Mouse (Mus musculus): ENCODE results near the gene AC124108.1.
A peak's percentile ranks its signal among the peaks of the same experiment; 100 is the strongest.

Gene AC124108.1

DNA sequence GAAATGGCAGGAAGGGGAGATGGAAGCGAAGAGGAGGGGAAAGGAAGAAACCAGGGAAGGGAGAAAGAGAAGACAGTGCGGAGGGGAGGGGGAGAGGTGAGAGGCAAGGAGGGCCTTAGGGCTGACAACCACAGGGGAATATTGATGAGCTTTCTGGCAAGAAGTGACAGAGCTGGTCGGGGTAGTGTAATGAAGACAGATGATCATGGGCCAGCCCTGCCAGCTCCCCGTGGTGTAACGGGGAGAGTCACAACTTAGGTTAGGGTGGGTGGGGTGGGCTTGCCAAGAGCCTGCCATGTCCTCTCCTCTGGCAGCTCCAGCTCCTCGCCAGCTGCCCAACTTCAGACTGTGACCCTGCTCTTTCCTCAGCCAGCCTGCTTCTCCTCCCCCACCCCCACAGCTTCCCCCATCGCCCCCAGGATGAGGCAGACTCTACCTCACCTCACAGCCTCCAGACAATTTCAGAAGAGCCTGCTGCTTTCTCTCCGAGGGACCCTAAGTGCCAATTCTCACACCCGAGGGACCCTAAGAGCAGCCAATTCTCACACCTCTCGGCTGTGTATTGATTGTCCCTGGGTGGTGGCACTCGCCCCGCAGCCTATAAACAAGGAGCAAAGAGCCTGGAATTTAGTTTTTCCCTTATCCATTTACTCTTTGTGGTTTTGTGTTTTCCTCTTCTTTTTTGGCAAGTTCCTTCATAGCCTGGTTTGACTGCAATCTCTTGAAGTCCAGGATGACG is 26.3 kb upstream of the AC124108.1 start:
- DNase-seq (ENCODE audit: low read depth), result no peak

DNA sequence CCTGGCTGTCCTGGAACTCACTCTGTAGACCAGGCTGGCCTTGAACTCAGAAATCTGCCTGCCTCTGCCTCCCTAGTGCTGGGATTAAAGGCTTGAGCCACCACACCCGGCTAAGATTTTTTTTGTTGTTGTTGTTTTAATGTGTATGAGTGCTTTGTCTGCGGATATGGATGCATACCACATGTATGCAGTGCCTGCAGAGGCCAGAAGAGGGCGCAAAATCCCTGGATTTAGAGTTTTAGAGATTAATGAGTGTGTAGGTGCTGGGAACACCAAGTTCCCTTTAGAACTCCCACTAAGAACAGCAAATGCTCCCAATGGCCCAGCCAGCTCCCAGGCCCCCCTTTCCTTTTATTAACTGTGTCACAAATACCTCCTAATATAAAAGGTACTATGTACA is 25.4 kb upstream of the AC124108.1 start:
- peak; percentile 39 for DNase-seq (ENCODE audit: low read depth)

DNA sequence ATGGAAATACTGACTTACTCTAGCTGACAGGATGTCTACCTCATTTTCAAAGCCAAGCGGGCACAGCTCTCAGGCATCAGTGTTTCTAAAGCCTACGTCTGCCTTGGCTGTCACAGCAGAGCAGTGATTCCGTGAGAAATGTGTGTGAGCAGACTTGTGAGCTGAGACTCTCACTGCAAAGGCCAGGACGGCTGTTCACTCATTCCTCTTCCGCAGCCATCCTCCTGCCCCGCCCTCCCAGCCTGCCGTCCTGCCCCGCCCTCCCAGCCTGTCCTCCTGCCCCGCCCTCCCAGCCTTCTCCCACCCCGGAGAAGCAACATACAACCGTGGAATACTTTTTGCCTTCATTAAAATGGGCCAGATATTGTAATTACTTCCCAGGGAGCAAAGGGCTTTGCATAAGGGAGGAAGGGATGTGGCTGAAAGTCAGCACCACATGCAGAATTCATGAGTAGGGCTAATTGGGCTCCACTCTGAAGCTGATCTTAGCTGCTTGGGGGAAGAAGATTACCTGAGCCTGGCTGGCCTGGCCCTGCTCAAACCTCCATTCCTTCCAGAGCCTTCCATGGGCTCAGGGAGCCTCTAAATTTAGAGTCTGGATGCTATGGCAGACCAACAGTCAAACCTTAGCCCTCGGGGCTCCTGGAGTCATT is 23.0 kb upstream of the AC124108.1 start:
- DNase-seq (ENCODE audit: low read depth), result no peak

DNA sequence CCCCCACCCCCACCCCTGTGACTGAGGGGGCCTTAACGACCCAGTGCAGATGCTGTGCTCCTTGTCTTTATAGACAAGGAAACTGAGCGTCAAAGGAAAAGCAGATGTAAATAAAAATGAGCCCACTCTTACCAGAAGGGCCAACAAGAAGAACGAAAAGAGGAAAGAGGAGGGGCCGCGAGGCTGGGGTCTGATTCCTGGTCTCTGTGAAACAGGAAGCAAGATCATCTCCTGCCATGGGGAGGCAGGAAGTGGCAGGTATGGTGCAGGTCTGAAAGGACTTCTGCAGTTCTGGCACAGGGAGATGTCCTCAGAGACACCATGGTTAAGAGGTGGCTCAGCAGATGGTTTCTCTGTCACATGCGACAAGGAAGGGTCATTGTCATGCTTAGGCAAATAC is 20.6 kb upstream of the AC124108.1 start:
- DNase-seq (ENCODE audit: low read depth), result no peak

DNA sequence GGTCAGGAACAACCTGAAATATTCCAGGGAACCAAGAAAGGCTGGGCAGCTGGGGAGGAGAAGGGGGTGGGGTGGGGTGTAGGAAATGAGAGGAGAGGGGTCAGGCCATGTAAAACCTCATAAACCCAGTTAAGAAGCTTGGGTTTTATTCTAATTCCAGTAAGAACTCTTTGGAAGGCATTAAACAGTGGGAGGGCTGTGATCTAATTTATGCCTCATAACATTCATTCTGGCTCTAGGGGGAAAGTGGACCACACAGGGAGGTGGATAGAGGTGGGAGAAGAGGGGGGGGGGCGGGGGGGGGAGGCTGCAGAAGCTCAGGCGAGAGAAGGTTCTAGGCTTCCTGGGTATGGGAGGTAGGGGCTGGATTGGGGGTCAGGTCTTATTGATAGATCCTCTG is 19.6 kb upstream of the AC124108.1 start:
- no peak for DNase-seq (ENCODE audit: low read depth)

DNA sequence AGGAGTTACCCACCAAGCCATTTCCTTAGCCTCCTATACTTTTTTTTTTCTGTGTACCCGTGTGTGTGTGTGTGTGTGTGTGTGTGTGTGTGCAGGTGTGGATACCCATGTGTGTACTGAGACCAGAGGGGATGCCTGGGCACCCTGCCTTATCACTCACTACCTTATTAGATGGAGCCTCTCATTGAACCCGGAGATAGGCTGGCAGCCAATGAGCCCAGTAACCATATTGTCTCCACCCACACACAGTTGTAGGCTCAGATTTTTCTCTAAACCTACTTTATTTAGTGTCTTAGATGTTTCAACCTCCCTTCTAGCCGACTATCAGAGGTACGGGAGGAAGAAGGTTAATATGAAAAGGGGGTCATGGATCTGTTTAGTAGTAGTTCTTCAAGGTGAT is 5.0 kb upstream of the AC124108.1 start:
- no peak for DNase-seq (ENCODE audit: low read depth)

DNA sequence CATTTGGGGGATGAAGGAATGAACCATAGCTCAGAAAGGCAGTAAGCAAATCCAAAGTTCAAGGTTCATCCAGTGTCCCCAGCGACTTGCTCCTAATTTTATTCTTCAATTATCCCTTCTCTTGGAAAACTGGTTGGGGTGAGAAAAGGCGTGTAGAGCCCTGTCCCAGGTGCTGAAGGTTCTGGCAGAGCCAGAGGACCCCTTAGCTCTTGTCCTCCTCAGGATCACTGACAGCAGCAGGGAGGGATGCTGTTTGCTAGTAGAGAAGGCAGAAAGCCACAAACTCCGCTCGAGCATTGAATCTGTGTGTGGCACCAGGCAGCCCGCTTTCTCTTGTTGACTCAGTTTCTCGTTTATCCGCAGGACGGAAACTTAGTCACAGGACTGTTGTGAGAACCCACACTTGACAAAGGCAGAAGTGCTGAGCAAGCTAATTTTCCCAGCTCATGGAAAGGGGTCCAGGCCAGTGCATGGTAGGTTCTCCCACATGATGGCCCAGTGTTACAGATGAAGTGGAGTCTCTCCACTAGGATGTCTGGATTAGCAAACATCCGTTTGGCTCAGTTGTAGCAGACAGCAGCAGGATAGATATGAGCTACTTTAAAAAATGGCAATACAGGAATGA is 2.7 kb upstream of the AC124108.1 start:
- no peak for DNase-seq (ENCODE audit: low read depth)

DNA sequence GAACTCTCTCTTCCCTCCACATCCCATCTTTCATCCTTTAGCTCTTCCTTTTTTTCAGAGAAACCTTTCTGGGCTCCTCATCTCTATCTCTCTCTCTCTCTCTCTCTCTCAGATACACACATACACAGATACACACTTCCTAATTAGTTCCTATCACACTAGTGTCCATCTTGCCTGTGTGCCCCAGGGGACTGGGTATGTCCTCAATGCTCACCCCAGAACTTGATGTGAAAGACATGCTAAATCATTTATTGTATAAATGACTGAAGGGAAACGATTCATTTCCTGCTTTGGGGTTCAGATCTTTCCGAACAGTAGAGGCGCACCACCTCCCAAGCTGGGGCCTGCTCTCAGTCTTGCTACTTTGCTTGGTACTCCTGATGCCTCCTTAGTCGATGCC is 2.0 kb upstream of the AC124108.1 start:
- DNase-seq (ENCODE audit: low read depth), result no peak

DNA sequence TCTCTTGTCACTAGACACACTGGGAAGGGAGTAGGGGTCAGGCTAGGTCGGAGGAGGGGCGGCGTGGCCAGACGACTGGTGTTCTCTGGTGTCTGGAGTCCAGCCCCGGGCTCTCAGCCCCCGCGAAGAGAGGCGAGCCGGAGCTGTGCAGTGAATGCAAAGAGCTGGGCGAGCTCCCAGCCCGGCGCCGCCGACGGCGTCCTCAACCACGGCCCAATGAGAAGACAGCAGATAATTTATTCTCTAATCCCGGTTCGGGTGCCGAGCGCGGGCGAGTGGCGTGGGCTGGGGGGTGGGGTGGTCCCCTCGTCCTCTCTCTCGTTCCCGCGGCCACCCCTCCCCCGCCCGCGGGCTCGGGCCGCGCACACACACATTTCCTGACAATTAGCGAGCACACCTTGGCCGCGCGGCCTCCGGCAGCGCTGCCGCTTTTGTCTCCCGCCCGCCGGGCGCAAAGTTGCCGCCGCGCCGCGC is 1.2 kb upstream of the AC124108.1 start:
- DNase-seq (ENCODE audit: low read depth), result no peak

DNA sequence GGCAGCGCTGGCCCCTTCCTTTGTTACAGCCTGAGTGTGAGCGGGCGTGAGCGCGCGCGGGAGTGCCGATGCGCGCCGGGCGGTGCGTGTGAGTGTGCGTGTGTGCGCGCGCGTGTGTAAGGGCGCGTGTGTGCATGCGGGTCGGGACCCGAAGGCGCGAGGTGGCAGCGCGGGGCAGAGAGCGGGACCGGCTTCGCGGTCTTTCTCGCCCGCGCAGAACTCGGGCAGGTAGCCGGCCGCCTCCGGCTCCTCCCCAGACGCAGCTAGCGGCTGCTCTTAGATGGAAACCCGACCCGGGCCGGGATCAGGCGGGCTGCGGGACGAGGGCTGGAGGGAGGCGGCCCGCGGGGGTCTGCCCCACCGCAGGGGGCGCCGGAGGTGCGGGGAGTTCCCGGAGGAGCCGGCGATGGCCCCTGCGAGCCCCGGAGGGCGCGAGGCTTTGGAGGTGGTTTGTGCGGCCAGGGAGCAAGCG is 600 bp upstream of the AC124108.1 start:
- no peak for DNase-seq (ENCODE audit: low read depth)

DNA sequence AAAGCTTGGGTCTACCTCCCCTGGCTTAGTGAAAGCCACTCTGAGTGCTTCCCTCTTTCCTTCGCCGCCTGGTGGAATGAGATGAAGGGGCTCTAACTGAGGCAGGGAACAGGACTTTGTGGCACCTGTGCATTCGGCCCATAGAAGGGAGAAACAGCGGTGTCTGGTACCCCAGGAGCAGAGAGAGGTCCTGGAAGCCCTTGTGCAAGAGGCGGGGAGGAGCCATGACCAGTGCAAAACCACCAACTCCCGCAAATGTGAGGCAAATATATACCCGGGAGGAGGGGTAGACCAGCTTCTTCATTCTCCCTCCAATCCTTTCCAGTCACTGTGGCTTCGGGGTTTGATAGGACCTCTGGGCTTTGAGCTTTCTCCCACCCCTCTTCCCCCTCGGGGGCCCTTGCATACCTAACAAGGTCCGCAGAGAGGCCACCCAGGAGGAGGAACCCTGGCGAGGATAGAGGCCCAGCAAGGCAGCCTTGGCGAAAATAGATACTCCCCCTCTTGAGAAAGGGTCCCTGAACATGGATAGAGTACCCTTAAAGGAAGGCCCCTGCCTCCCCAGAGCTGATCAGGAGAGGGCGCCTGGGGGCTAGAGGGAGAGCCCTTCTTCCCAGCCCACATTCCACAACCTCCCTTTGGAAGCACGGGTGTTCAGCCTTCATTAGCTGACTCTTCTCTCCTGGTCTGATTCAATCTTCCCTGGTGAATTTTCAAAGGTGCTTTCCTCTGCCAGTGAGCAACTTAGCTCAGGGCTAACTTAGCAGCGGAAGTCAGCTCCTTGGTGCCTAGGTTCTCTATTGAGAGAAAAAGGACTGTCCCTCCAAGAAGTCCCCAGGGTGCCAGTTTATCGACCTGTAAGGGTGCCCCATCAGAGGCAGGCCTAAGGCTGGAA is 776 bp downstream of the AC124108.1 start:
- no peak for DNase-seq (ENCODE audit: low read depth)

DNA sequence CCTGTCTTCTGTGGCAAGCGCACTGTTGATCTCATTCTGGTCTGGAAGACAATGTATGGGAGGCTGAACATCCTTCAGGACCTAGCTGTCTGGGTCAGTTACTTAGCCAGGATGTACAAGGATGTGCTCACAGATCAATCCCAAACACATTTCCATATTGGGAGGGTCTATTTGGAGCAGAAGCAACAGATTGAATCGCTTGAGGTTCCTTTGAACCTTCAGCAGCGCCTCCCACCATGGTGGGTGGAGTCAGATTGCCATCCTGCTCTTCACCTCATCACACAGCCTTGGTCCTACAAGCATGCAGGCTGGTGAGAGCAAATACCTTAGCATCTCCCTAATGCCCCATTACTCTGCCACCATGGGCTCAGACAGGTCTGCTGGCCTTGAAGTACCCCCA is 2.5 kb downstream of the AC124108.1 start:
- no peak for DNase-seq (ENCODE audit: low read depth)

DNA sequence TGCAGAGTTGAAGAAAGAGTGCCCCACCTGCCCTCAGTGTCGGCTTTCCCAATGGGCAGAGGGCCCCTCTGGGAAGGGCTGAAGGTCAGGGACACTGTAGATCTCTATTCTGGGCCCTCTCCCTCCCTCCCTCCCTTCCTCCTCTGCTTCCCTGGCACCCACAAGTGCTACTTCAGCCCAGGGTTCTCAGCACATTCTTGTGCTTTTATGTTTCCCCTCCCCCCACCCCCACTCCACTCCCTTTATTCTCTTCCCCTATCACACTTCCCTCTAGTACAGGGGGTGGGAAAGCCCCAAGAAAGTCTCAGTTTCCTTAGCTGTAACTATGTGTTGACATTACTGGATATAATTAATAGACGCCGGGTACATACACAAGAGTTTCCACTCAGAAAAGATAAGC is 3.4 kb downstream of the AC124108.1 start:
- no peak for DNase-seq (ENCODE audit: low read depth)

DNA sequence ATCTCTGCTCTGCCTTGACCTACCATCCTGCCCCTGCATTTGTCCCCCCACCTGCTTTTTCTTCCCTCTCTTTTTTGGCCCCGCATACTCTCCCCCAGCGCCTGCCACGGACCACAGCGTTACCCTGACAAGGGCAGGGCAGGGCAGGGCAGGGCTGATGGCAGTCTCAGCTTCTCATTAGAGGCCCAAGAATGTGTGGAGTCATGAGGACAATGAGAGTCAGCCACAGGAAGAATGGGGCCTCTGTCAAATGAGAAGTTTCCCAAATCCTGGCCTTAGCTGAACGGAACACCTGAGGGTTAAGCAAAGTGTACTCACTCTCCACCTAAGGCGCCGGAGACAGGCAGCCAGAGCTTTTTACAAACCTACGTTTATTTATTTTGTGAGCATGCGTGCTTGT is 3.8 kb downstream of the AC124108.1 start:
- DNase-seq (ENCODE audit: low read depth), result no peak

DNA sequence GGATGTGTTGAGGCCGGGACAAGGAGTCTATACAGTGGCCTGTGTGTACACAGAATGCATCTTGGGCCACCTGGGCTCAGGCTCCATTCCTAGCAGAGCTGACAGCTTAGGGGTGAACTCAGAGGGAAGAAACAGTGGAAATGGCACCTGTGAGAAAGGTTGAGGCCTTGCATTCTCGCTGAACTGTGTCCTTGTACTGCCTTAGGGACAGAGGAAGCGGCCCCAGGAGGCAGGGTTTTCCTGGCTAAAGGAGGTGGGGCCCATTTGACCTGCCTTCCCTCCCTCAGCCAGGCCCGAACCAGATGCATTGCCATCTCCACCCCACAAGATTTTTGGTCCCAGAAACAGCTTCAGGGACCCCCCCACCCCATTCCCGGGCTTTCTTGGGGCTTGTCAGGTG is 4.4 kb downstream of the AC124108.1 start:
- DNase-seq (ENCODE audit: low read depth), result no peak

DNA sequence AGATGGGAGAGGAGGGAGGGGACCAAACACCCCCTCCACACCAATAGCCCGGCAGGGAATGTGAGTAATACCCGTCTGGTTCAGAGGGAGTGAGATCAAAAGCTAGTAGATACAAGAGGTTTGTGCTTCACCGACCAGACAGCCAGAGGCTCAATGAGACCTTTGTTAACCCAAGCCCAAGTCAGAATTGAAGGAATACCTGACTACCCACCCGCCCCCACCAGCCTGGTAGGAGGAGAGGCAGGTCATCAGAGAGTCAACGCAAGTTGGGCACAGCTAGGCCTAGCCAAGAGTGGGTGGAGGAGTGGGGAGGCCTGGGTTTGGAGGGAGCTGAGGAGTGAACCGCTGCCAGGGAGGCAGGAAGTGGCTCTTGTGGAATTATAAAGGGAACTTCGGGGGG is 5.1 kb downstream of the AC124108.1 start:
- no peak for DNase-seq (ENCODE audit: low read depth)

DNA sequence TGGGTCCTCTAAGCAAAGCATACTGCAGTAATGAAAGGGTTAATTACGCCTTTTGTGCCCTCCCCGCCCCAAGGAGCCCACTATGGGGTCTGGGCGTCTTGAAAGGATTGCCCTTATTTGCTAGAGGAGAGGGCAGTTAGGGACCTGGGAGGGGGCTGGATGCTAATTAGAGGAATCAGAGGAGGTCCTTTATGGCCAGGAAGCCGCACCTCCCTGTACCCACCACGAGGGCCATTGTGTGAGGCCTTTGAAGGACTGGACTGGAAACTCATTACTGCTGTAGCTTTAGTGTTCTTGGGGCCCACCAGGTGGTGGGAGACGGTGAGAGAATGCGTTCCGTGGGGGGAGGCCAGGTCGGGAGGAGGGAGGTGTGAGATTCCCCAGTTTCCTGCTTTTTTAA is 6.4 kb downstream of the AC124108.1 start:
- no peak for DNase-seq (ENCODE audit: low read depth)

DNA sequence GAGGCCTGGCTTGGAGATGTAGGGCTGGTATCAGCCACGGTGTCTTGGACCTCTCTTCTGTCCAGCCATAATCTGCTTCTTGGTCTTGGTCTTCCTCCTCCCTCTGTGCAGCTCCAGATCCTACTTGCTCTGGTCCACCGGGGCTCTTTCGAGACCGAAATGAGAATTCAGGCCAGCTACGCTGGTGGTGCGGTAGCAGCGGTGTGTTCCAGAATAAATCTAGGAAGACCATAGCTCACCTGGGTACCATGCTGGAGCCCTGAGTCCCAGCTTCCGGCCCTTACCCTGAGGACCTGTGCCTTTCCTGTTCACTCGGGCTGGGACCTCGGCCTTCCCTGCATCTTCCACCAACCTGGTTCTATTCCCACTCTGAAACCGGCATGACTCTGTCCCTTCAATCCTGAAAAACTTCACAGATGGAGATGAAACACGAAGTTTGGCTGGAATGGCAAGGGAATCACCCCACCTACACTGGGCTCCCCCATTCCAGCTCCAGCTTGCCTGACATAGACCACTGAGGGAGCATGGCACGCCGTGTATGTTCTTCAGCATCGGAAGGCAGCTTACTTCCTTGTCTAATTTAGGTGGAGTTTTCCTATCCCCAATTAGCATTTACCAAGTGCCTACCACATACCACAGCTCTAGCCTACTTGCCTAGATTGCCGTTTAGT is 7.3 kb downstream of the AC124108.1 start:
- DNase-seq (ENCODE audit: low read depth), result no peak

DNA sequence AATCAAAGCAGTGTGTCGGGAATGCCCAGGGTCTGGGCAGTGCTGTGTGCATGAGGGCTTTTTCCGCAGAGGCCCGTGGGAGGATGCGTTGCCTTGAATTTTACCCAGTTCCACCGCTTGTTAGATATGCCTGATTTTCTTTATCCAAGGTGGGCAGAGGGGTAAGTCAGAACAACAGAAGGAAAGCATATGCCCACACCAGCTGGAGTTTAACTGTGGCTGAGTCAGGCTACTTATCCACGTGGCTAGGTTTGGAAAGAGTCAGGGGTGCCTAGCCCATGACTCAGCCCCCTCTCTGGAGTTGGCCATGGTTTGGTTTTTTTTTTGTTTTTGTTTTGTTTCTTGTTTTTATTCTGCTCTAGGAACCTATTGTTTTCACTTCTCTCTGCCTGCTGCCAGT is 8.0 kb downstream of the AC124108.1 start:
- no peak for DNase-seq (ENCODE audit: low read depth)

DNA sequence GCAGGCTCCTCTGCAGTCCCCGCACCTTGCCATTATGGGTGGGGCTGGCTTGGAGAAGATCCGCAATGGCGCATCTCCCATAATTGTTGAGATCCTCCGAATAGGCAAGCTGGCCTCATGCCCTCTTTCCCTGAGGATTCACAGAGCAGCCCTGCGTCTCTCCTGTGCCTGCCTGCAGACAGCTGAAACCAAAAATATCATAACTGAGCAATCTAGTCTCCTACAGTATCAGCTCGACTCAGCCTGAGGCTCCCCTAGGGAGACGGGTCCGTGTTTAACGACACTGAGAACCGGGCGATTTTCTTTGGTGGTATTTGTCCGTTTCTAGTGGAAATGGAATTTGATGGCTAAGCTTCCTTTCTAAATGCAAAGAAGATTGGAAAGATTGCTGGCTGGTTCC is 8.7 kb downstream of the AC124108.1 start:
- DNase-seq (ENCODE audit: low read depth), result no peak

All from 416B (cell line).